Mouse (Mus musculus) lung, postnatal 0 days (tissue): Measurements from ENCODE around the gene Npas3. TPM values are rescaled to one million over a fixed set of nuclear protein-coding genes. Genes with fewer than 3 reads are reported as not detected.

Experiments
- ATAC-seq: fragments of 200-750 bp; cut with Nextera tagmentation; 2 replicates; pipeline ENCODE4 v1.8.0; 2017; ENCODE audit warnings: moderate library complexity
- DNase-seq: peaks from one replicate; pipeline ENCODE4 v3.0.0-alpha.2; 2016; ENCODE audit warnings: low spot score
- H3K27ac ChIP-seq: fragments of 300-500 bp; sonication (generic); 2 replicates; pipeline ENCODE4 v1.5.1; 2014; ENCODE audit warnings: antibody characterized with exemption, mild to moderate bottlenecking, low read length, mixed read lengths
- H3K27me3 ChIP-seq: fragments of 300-500 bp; sonication (generic); replicated peaks from 2 replicates; pipeline ENCODE4 v1.6.1; 2014; ENCODE audit warnings: low read length, mixed read lengths; ENCODE audit not compliant: insufficient read depth
- H3K36me3 ChIP-seq: fragments of 300-500 bp; sonication (generic); 2 replicates; pipeline ENCODE4 v1.6.1; 2014; ENCODE audit warnings: low read length, mixed read lengths; ENCODE audit not compliant: insufficient read depth
- H3K4me1 ChIP-seq: fragments of 300-500 bp; sonication (generic); 2 replicates; pipeline ENCODE4 v1.6.1; 2014; ENCODE audit warnings: antibody characterized with exemption, low read depth, low read length, mixed read lengths; ENCODE audit not compliant: insufficient read depth
- H3K4me2 ChIP-seq: fragments of 300-500 bp; sonication (generic); replicated peaks from 2 replicates; pipeline ENCODE4 v1.6.1; 2014; ENCODE audit warnings: low read depth, mild to moderate bottlenecking, low read length, moderate library complexity, mixed read lengths
- H3K4me3 ChIP-seq: fragments of 300-500 bp; sonication (generic); 2 replicates; pipeline ENCODE4 v1.5.1; 2014; ENCODE audit warnings: low read depth, low read length
- H3K9ac ChIP-seq: fragments of 300-500 bp; sonication (generic); replicated peaks from 2 replicates; pipeline ENCODE4 v1.6.1; 2014; ENCODE audit warnings: low read depth, mild to moderate bottlenecking
- H3K9me3 ChIP-seq: fragments of 300-500 bp; sonication (generic); 2 replicates; pipeline ENCODE4 v1.6.1; 2016; ENCODE audit warnings: low read length, mixed read lengths
- CTCF ChIP-seq: IDR thresholded peaks from 2 replicates; pipeline ENCODE4 v1.5.1; 2016; ENCODE audit warnings: antibody characterized with exemption, mild to moderate bottlenecking
- EP300 ChIP-seq: IDR thresholded peaks from 2 replicates; pipeline ENCODE4 v1.6.1; 2016; ENCODE audit warnings: antibody characterized with exemption, mild to moderate bottlenecking, control low read depth
- WGBS: fragments of 180-500 bp; shearing (Covaris S2); extraction: QIAGEN DNeasy Blood & Tissue Kit; methylation state at CpG from one replicate; pipeline ENCODE4 v1.1.7; 2014; 5-methylcytosine and 5-hydroxymethylcytosine counted together
- polyA plus RNA-seq: library from polyadenylated mRNA; unstranded; fragments of >200 nt; fragmentation: Nextera tagmentation; extraction: Ambion mirVana; gene quantifications from 2 replicates; pipeline ENCODE4 v1.2.1, GENCODE M21; 2015

Npas3 gene
- polyA plus RNA-seq, 1 experiment from 2014 or later, result 0.17 TPM

DNA sequence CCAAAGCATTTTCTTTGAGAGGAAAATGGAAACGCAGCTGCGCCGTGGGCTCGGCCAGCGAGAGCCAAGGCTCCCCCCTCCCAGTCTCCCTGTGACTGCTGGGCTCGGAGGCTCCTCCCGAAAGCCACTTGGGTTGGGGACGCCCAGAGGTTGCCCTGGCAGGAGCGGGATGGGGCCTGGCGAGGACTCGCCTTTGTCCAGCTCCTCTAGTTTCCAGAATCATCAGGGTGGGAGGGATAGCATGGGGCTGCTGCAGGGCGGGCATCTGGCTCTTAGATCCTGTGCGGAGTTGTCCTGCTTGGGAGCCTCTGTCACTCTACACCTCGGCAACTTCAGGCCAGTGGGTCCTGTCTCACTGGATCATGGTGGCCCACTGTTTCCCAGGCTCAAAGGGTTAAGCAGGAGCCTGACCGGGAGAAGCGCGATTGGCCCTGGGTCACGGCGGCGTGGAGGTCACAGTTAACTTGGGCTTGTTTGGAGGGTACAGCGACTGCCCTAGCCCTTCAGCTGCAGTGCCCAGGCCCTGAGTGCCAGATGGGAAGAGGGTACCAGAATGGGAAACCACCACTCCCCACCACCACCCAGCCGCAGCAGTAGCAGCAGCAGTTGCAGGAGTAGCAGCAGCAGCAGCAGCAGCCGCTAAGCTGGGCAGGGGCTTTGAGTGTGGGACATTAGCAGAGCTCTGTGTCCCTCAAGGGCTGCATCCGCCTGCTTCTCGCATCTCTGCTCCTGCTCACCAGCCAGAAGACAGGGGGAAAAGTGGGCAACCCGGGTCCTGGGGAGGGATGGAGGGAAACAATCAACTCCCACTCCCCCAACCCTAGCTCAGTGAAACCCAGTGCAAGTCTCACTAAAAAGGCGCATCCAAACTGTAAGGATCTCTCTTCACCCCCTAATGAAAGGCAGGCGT, 1.6 kb upstream of the Npas3 start:
- Histone ChIP-seq H3K4me3 (no peak overlapping the region; the same call in 1 of the 2 replicates), H3K27me3 (peaks cover 60% of the 10 kb centered on the region), H3K4me1 (peaks cover 6% of the 10 kb centered on the region), H3K27ac (no peak overlapping the region), H3K9ac (no peak overlapping the region), H3K9me3 (no peaks in the 10 kb centered on the region), H3K36me3 (no peaks in the 10 kb centered on the region), H3K4me2 (0 out of 2 replicates have a peak overlapping the region, but pooled peaks have one; percentile 25)
- TF ChIP-seq EP300 (no peak), CTCF (no peak)
- no peak for ATAC-seq
- WGBS, result under 1% methylated on average over 28 of the region's 28 CpGs
- no peak for DNase-seq

DNA sequence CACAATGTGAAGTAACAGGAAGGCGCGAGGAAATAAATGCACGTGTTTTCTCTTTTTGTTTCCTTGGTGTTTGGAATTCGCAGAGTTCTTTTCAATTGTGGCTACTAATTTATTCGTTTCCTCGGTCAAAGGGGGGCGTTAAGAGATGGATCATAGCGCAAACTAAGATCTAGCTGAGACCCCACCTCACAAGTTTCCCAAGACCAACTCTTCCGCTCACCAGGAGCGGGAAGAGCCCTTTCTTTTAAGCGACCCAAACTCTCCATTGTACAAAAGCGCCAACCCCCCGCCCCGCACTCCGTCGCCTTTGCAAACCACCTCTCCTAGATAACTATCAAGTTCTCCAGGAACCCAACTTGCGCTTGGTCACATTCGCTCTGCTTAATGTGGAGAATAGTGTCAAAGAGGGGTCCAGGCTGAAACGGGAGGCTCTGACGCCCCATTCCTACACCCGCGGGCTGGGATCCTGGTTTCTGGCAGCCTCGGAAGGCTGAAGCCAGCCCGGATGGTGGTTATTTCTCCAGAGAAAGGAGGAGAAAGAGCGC, 914 bp upstream of the Npas3 start:
- no peak overlapping the region for H3K27ac ChIP-seq
- H3K4me3 ChIP-seq, result peak overlapping the region; percentile 32; the same call in 1 of the 2 replicates
- H3K4me1 ChIP-seq, result peaks cover 6% of the 10 kb centered on the region
- no peak overlapping the region for H3K4me2 ChIP-seq
- no peak overlapping the region for H3K9ac ChIP-seq
- H3K36me3 ChIP-seq, result no peaks in the 10 kb centered on the region
- under 1% methylated on average over 25 of the region's 25 CpGs for WGBS
- H3K9me3 ChIP-seq, result no peaks in the 10 kb centered on the region
- TF ChIP-seq CTCF (no peak), EP300 (no peak)
- DNase-seq (no peak), ATAC-seq (no peak)
- peaks cover 60% of the 10 kb centered on the region for H3K27me3 ChIP-seq

DNA sequence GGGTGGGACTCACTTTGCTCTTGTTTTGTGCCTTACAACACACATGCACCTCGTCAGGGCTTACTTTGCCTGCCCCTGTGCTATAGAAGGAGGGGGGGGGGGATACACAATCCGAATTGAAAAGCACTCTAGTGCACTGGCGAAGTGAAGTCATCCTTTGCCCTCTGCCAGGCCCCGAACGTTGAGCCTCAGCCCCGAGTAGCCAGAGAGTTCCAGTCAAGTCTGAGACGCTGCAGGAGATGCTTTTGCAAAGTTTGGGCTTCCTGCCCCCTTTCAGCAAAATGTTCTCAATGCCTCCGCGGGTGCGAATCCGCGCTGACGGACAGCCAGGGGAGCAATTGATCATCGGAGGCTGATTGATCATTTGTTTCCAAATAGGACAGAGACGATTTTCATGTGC, 319 bp downstream of the Npas3 start:
- DNase-seq (no peak), ATAC-seq (no peak)
- Histone ChIP-seq H3K4me1 (peaks cover 6% of the 10 kb centered on the region), H3K4me3 (peak overlapping the region; percentile 32), H3K27ac (no peak overlapping the region), H3K9ac (no peak overlapping the region), H3K27me3 (peaks cover 61% of the 10 kb centered on the region), H3K4me2 (peak overlapping the region; percentile 58), H3K9me3 (no peaks in the 10 kb centered on the region), H3K36me3 (no peaks in the 10 kb centered on the region)
- no peak for TF ChIP-seq EP300
- no peak for TF ChIP-seq CTCF
- under 1% methylated on average over 15 of the region's 15 CpGs for WGBS

DNA sequence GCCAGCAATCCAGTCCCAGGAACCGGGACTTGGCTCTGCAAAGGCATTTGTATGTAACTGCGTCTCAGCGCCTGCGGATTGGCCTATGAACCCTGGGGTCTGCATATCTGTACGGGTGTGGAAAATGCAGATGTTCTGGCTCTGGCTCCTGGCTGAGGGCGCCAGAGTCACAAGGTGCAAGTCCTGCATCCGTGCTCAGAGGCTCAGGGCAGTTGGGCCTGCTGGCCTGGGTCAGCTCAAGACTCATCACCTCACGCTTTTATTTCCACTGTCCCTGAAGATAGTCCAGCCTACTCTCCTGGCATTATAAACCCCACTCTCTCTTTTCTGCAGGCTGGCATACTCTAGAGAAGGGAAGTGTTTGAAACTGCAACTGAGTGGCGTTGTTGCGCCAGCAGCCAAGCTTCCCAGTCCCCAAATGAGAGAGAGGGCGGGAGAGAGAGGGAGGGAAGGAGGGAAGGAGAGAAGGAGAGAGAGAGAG, 3.3 kb downstream of the Npas3 start:
- TF ChIP-seq EP300, result no peak
- no peak for TF ChIP-seq CTCF
- no peaks in the 10 kb centered on the region for H3K36me3 ChIP-seq
- no peak overlapping the region for H3K27ac ChIP-seq
- H3K4me2 ChIP-seq, result peak overlapping the region; percentile 99
- no peaks in the 10 kb centered on the region for H3K9me3 ChIP-seq
- WGBS, result 2% methylated on average over 10 of the region's 11 CpGs
- DNase-seq, result peak; percentile 28
- H3K9ac ChIP-seq, result no peak overlapping the region
- H3K27me3 ChIP-seq, result peaks cover 53% of the 10 kb centered on the region
- no peak overlapping the region for H3K4me3 ChIP-seq
- peaks cover 6% of the 10 kb centered on the region for H3K4me1 ChIP-seq
- no peak for ATAC-seq

DNA sequence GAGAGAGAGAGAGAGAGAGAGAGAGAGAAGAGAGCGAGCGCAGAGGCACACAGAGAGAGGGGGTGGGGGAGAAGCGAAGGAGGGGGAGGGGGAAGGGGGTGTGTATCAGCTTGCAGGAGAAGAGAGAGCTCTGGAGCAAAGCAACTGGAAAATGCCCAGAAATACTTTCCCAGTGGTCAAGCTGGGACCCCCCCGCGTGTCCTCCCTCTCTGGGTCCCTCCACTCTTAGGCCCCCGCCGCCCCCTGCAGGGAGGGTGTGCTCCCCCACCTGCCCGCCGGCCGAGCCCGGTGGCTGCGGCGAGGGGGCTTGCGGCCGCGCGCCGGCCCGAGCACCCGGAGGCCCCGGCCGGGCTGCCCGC, 3.7 kb downstream of the Npas3 start:
- peak overlapping the region; percentile 12; the same call in 1 of the 2 replicates for H3K9ac ChIP-seq
- ATAC-seq (no peak), DNase-seq (peak; percentile 26)
- H3K36me3 ChIP-seq, result no peaks in the 10 kb centered on the region
- H3K9me3 ChIP-seq, result no peaks in the 10 kb centered on the region
- peaks cover 50% of the 10 kb centered on the region for H3K27me3 ChIP-seq
- TF ChIP-seq CTCF (no peak), EP300 (no peak)
- H3K4me3 ChIP-seq, result peak overlapping the region; percentile 65
- peaks cover 6% of the 10 kb centered on the region for H3K4me1 ChIP-seq
- H3K27ac ChIP-seq, result no peak overlapping the region
- WGBS, result 0% methylated on average over 1 of the region's 23 CpGs
- H3K4me2 ChIP-seq, result peak overlapping the region; percentile 99

DNA sequence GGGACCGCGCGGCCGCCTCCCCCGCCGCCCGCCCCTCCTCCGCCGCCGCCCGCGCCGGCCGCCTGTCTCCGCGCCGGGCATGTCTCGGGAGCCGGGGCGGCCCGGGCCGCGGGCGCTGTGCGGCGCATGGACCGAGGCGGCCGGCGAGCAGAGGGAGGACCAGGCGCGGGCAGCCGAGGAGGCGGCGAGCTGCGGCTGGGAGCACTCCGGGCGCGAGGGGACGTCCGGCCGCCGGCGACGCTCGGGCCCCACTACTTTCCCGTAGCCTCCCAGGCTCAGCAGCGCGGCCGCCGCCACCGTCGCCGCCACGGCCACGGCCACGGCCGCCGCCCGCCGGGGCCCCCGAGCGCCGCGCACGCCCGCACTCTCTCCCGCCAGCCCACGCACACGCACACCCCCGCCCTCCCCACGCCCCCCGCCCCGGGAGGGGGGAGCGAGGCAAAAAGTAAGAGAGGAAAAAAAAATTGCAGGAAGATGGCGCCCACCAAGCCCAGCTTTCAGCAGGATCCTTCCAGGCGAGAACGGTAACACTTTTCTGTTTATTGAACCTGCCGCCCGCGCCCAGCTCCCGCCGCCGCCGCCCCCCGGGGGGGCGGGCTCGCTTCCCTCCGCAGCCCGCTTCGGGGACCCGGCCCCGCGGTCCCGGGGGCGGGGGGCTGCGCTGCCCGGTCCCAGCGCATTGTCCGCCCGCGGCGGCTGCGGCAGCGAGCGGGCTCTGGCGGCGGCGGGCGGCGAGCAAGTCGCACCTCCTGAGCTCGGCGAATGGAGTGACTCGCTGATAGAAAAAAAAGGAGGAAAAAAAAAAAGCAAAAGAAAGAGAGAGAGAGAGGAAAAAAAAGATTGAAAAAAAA, 4.3 kb downstream of the Npas3 start:
- no peak overlapping the region for H3K27ac ChIP-seq
- 7% methylated on average over 59 of the region's 115 CpGs for WGBS
- H3K9ac ChIP-seq, result peak overlapping the region; percentile 12
- H3K4me3 ChIP-seq, result peak overlapping the region; percentile 65
- H3K4me2 ChIP-seq, result peak overlapping the region; percentile 99
- H3K36me3 ChIP-seq, result no peaks in the 10 kb centered on the region
- ATAC-seq, result peak; percentile 72
- H3K27me3 ChIP-seq, result peaks cover 44% of the 10 kb centered on the region
- no peaks in the 10 kb centered on the region for H3K9me3 ChIP-seq
- peaks cover 6% of the 10 kb centered on the region for H3K4me1 ChIP-seq
- TF ChIP-seq CTCF (0 out of 2 replicates have a peak, but pooled peaks have one; percentile 21), EP300 (no peak)
- DNase-seq, result peak; percentile 42
